ENCODE assay signal across 8 mouse cellular contexts in the genomic region with DNA sequence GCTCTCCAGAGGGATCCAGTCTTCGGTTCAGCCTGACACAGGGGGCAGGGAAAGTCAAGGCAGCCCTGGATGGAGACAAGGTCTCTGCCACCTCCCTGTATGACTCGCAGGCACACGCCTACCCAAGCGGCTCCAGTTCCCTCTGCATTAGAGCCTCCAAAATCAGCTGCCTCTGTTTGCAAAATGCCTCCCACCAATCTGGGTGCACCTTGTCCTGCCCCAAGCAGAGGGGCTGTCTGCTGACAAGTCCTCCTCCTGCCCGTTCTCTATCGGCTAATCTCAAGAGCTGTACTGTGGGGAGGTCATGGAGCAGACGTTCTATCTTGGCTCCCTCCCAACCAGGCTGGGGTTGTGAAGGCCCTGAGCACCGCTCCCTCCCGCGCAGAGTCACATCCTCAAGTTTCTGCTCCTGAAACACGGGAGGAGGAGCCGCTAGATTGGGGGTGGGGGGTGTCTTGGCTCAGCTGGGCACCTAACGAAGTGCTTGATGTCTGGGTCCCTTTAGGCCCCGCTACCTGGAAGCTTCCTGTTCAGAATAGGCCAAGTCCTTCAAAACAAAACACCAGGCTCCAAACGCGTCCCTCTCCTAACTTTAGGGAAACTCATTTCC. TPM values are rescaled to one million over a fixed set of nuclear protein-coding genes. Genes with fewer than 3 reads are reported as not detected.
A peak's percentile ranks its signal among the peaks of the same experiment; 100 is the strongest.
DNase-seq lines count a peak whose midpoint lies in the region; ATAC-seq and TF ChIP-seq lines count a peak whose summit lies in the region.

No protein-coding gene starts in this region.

- H3K36me3 ChIP-seq in heart, embryonic 12.5 days: peaks cover 51% of the 10 kb centered on the region
- peaks cover 61% of the 10 kb centered on the region for H3K36me3 ChIP-seq in kidney, embryonic 15.5 days
- H3K36me3 ChIP-seq in lung, postnatal 0 days (ENCODE audit: insufficient read depth, low read length): peaks cover 8% of the 10 kb centered on the region; the same call in 1 of the 2 replicates
- H3K36me3 ChIP-seq in spleen, adult 2 months (ENCODE audit: control insufficient read depth, insufficient read depth, low read length): peaks cover 18% of the 10 kb centered on the region

- H3K27me3 ChIP-seq in heart, embryonic 12.5 days (replicated peaks): no peaks in the 10 kb centered on the region
- no peaks in the 10 kb centered on the region for H3K27me3 ChIP-seq in kidney, embryonic 15.5 days
- no peaks in the 10 kb centered on the region for H3K27me3 ChIP-seq in lung, postnatal 0 days (replicated peaks; ENCODE audit: insufficient read depth, low read length)
- H3K27me3 ChIP-seq in spleen, adult 2 months (ENCODE audit: control insufficient read depth, insufficient read depth, low read length): no peaks in the 10 kb centered on the region

- peak overlapping the region; percentile 90 for H3K4me2 ChIP-seq in heart, embryonic 12.5 days
- H3K4me2 ChIP-seq in kidney, embryonic 15.5 days: peak overlapping the region; percentile 77
- H3K4me2 ChIP-seq in lung, postnatal 0 days (replicated peaks; ENCODE audit: low read depth, low read length): peak overlapping the region; percentile 80

- WGBS in heart, embryonic 12.5 days: 6% methylated on average over 16 of the region's 16 CpGs
- WGBS in kidney, embryonic 15.5 days: 5% methylated on average over 16 of the region's 16 CpGs
- WGBS in lung, postnatal 0 days: 2% methylated on average over 16 of the region's 16 CpGs
- WGBS in spleen, adult 2 months: 2% methylated on average over 16 of the region's 16 CpGs

- TF ChIP-seq EP300 in lung, postnatal 0 days (IDR thresholded peaks at IDR 0.05): no peak

- peak overlapping the region; percentile 94 for H3K4me3 ChIP-seq in heart, embryonic 12.5 days
- peak overlapping the region; percentile 100 for H3K4me3 ChIP-seq in kidney, embryonic 15.5 days (replicated peaks)
- H3K4me3 ChIP-seq in lung, postnatal 0 days (ENCODE audit: low read depth, low read length): peak overlapping the region; percentile 96
- H3K4me3 ChIP-seq in spleen, adult 2 months (ENCODE audit: extremely low read depth, insufficient read depth, insufficient read length): peak overlapping the region; percentile 98

- peak overlapping the region; percentile 84 for H3K27ac ChIP-seq in heart, embryonic 12.5 days (ENCODE audit: poor library complexity, severe bottlenecking)
- peak overlapping the region; percentile 65 for H3K27ac ChIP-seq in kidney, embryonic 15.5 days
- peak overlapping the region; percentile 80 for H3K27ac ChIP-seq in lung, postnatal 0 days (ENCODE audit: low read length)
- H3K27ac ChIP-seq in spleen, adult 2 months (ENCODE audit: insufficient read depth, low read length): peak overlapping the region; percentile 65

- no peak for TF ChIP-seq POLR2A in spleen, adult 2 months (IDR thresholded peaks at IDR 0.05; ENCODE audit: low read depth, low read length)

- no peak for TF ChIP-seq CTCF in lung, postnatal 0 days (IDR thresholded peaks at IDR 0.05)
- TF ChIP-seq CTCF in spleen, adult 2 months (IDR thresholded peaks at IDR 0.05; ENCODE audit: extremely low read depth, insufficient read depth, insufficient read length, insufficient replicate concordance): no peak

- ATAC-seq in heart, embryonic 12.5 days (ENCODE audit: insufficient number of reproducible peaks, low FRiP score): peak; percentile 27; the same call in 1 of the 2 replicates
- ATAC-seq in kidney, embryonic 15.5 days (replicated peaks; ENCODE audit: low FRiP score): peak; percentile 12; the same call in 1 of the 2 replicates
- peak; percentile 22 for ATAC-seq in lung, postnatal 0 days

- peaks cover 24% of the 10 kb centered on the region for H3K4me1 ChIP-seq in heart, embryonic 12.5 days (replicated peaks)
- peaks cover 25% of the 10 kb centered on the region for H3K4me1 ChIP-seq in kidney, embryonic 15.5 days
- peaks cover 3% of the 10 kb centered on the region; the same call in 1 of the 2 replicates for H3K4me1 ChIP-seq in lung, postnatal 0 days (ENCODE audit: insufficient read depth, low read depth, low read length)
- H3K4me1 ChIP-seq in spleen, adult 2 months (ENCODE audit: control insufficient read depth, insufficient read depth, insufficient read length): peaks cover 17% of the 10 kb centered on the region; the same call in 1 of the 2 replicates

- peak; percentile 17 for DNase-seq in embryo, embryonic 10.5 days (ENCODE audit: low spot score)
- no peak for DNase-seq in embryo, embryonic 9.5 days (ENCODE audit: extremely low spot score)
- DNase-seq in MN1 (ENCODE audit: low spot score): peak; percentile 83
- DNase-seq in cerebellum, postnatal 36 days: peak; percentile 34 to 38
- peak; percentile 70 for DNase-seq in lung, postnatal 0 days (ENCODE audit: low spot score)
- no peak for DNase-seq in spleen, adult 2 months (ENCODE audit: low read depth in 1 of 2, low spot score in 2 of 2)

- no peaks in the 10 kb centered on the region for H3K9me3 ChIP-seq in heart, embryonic 12.5 days (replicated peaks)
- H3K9me3 ChIP-seq in kidney, embryonic 15.5 days (replicated peaks): no peaks in the 10 kb centered on the region
- no peaks in the 10 kb centered on the region for H3K9me3 ChIP-seq in lung, postnatal 0 days (ENCODE audit: low read length)

- peak overlapping the region; percentile 96 for H3K9ac ChIP-seq in heart, embryonic 12.5 days
- H3K9ac ChIP-seq in kidney, embryonic 15.5 days: peak overlapping the region; percentile 96
- peak overlapping the region; percentile 77 for H3K9ac ChIP-seq in lung, postnatal 0 days (replicated peaks; ENCODE audit: low read depth)

RNA-seq across cellular contexts. Expression of a gene that starts 0.8 kb away (rescaled TPM):
- polyA plus RNA-seq in heart, embryonic 12.5 days (2016; fragmentation: Nextera tagmentation; extraction: Ambion mirVana): 33.7 and 39.7 TPM in 2 replicates
- polyA plus RNA-seq in kidney, embryonic 15.5 days (2015; fragmentation: Nextera tagmentation; extraction: Ambion mirVana): 37.7 and 39.8 TPM in 2 replicates
- 49.4 and 52.7 TPM in 2 replicates for polyA plus RNA-seq in lung, postnatal 0 days (2015; fragmentation: Nextera tagmentation; extraction: Ambion mirVana)
- polyA plus RNA-seq in spleen, adult 2 months (2012; rRNA removed): 79.6 and 115 TPM in 2 replicates

RNA-seq across cellular contexts. Expression of a gene that starts 0.9 kb away (rescaled TPM):
- polyA plus RNA-seq in heart, embryonic 12.5 days (2016; fragmentation: Nextera tagmentation; extraction: Ambion mirVana): 30.0 and 31.1 TPM in 2 replicates
- polyA plus RNA-seq in kidney, embryonic 15.5 days (2015; fragmentation: Nextera tagmentation; extraction: Ambion mirVana): 48.6 and 55.7 TPM in 2 replicates
- polyA plus RNA-seq in lung, postnatal 0 days (2015; fragmentation: Nextera tagmentation; extraction: Ambion mirVana): 21.2 and 25.9 TPM in 2 replicates
- polyA plus RNA-seq in spleen, adult 2 months (2012; rRNA removed): 40.8 and 50.3 TPM in 2 replicates

RNA-seq across cellular contexts. Expression of a gene that starts 14.5 kb away (rescaled TPM):
- 2.1 and 2.3 TPM in 2 replicates for polyA plus RNA-seq in heart, embryonic 12.5 days (2016; fragmentation: Nextera tagmentation; extraction: Ambion mirVana)
- polyA plus RNA-seq in kidney, embryonic 15.5 days (2015; fragmentation: Nextera tagmentation; extraction: Ambion mirVana): 0.34 and 0.78 TPM in 2 replicates
- polyA plus RNA-seq in lung, postnatal 0 days (2015; fragmentation: Nextera tagmentation; extraction: Ambion mirVana): 1.2 and 1.5 TPM in 2 replicates
- polyA plus RNA-seq in spleen, adult 2 months (2012; rRNA removed): 3.9 and 6.0 TPM in 2 replicates

RNA-seq across cellular contexts. Expression of a gene that starts 31.8 kb away (rescaled TPM):
- 22.8 and 24.1 TPM in 2 replicates for polyA plus RNA-seq in heart, embryonic 12.5 days (2016; fragmentation: Nextera tagmentation; extraction: Ambion mirVana)
- polyA plus RNA-seq in kidney, embryonic 15.5 days (2015; fragmentation: Nextera tagmentation; extraction: Ambion mirVana): 32.7 and 37.5 TPM in 2 replicates
- 29.2 and 31.2 TPM in 2 replicates for polyA plus RNA-seq in lung, postnatal 0 days (2015; fragmentation: Nextera tagmentation; extraction: Ambion mirVana)
- 17.0 and 20.5 TPM in 2 replicates for polyA plus RNA-seq in spleen, adult 2 months (2012; rRNA removed)

RNA-seq across cellular contexts. Expression of a gene that starts 42.3 kb away (rescaled TPM):
- 175 and 182 TPM in 2 replicates for polyA plus RNA-seq in heart, embryonic 12.5 days (2016; fragmentation: Nextera tagmentation; extraction: Ambion mirVana)
- 310 and 320 TPM in 2 replicates for polyA plus RNA-seq in kidney, embryonic 15.5 days (2015; fragmentation: Nextera tagmentation; extraction: Ambion mirVana)
- 401 and 429 TPM in 2 replicates for polyA plus RNA-seq in lung, postnatal 0 days (2015; fragmentation: Nextera tagmentation; extraction: Ambion mirVana)
- 751 and 823 TPM in 2 replicates for polyA plus RNA-seq in spleen, adult 2 months (2012; rRNA removed)

Comparison
In these comparisons a context has a peak if more than half of its experiments do, and no peak if none do; other contexts are left out.
1. DNase-seq: peak in embryo, embryonic 10.5 days (single experiment), MN1 (single experiment), cerebellum, postnatal 36 days (2 of 2) and lung, postnatal 0 days (single experiment); none in embryo, embryonic 9.5 days (single experiment) and spleen, adult 2 months (0 of 2).
2. Peak in every context shown above with its lines, with median percentiles within 50 percentile points of each other: ATAC-seq, H3K27ac ChIP-seq, H3K4me2 ChIP-seq, H3K4me3 ChIP-seq and H3K9ac ChIP-seq.